Mouse (Mus musculus): ENCODE data around the gene Lpp.

DNA sequence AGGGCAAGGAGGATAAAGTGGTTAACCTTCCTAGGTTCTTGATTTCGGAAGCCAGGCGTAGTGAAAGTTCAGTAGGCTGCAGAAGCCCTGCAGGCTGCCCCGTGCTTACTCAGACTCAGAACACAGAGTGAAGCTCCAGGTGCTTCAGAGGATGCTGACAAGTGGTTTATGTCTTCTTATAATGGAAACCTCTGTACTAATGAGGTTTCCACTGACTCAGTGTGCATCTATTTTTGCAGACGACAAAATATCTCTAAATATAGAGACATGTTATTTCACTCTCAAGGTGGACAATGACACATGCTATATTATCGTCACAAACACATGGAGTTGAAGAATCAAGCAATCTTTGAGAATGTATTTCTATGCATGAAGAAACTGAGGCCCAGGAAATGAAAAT lies 446.8 kb downstream of the Lpp start:
- TF ChIP-seq CTCF (IDR thresholded peaks at IDR 0.05; ENCODE audit: insufficient read depth, low read length): no peak
- TF ChIP-seq POLR2A (IDR thresholded peaks at IDR 0.05; ENCODE audit: borderline replicate concordance, extremely low read depth, low read depth, low read length): no peak

Measured in lung, adult 2 months (tissue).